Mouse (Mus musculus): ENCODE measurements at regions not wholly inside any gene's neighbourhood (a gene's known extent, or its start where the extent isn't known, plus 50 kb on each side); places are given as distances from the start of the nearest gene placed in this dataset.
A peak's percentile ranks its signal among the peaks of the same experiment; 100 is the strongest.

DNA sequence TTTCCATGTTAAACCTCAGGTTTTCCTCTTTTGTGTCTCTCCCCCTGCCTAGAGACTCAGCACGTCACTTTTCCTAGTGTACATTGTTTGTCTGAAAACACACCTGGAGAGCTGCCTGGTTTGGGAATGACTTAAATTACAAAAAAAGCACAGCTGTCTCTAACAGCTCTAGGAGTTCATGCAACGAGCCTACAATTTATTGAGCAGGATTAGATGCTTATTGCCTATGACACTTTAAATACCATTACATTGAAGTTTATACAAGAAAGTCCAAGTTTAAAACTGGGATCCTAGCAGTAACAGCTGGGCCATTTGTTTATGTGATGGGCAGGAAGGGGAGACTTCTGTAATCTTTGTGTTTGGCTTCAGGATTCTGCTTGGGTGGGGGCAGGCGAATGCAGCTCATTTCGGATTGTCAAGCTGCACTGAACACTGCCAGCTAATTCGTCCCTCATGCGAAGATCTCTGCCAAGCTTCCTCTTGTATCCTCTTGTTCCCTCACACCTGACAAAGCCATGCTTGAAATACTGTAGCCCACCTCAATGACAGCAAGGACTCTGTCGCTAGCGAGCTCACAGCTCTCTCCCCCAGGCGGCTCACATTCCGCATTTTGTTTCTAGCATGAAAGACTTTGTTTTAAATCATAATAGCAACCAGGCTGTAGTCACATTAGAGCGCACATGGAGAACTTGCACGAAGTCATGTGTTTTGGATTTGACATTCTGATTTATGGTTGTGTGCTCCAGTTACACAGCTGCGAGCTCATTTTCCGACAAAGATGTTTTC is 359.8 kb upstream of the Gm15217 start:
- WGBS: 49% methylated on average over 14 of the region's 14 CpGs
- TF ChIP-seq CTCF (IDR thresholded peaks at IDR 0.05; ENCODE audit: insufficient read depth, low read length) (no peak), POLR2A (IDR thresholded peaks at IDR 0.05; ENCODE audit: borderline replicate concordance, extremely low read depth, low read depth, low read length) (no peak)
- no peak for DNase-seq
- Histone ChIP-seq H3K4me1 (ENCODE audit: control insufficient read depth, insufficient read depth, low read length) (peaks cover 4% of the 10 kb centered on the region; the same call in 1 of the 2 replicates), H3K4me3 (replicated peaks; ENCODE audit: extremely low read depth, low read depth, low read length) (no peak overlapping the region)

DNA sequence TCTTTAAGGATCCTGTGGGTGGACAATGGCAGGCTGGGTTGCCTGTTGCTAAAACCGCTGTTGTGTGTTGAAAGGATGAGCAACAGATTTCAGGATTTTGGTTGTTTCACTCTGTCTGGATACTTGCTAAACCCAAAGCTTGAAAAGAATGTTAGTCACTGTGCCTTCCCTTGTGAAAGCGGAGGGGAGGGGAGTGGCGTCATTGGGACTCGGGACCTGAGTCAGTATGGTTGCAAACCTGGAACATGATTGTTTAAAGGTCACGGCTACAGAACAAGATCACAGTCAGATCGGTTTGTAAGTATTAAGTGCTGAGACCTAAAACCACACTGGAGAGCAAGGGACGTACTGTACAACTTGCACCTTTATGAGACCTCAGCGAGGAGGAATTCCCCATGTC is 344.9 kb upstream of the Gm15217 start:
- DNase-seq: no peak
- no peak for TF ChIP-seq POLR2A (IDR thresholded peaks at IDR 0.05; ENCODE audit: borderline replicate concordance, extremely low read depth, low read depth, low read length)
- no peak for TF ChIP-seq CTCF (IDR thresholded peaks at IDR 0.05; ENCODE audit: insufficient read depth, low read length)
- Histone ChIP-seq H3K4me1 (ENCODE audit: control insufficient read depth, insufficient read depth, low read length) (no peaks in the 10 kb centered on the region), H3K4me3 (replicated peaks; ENCODE audit: extremely low read depth, low read depth, low read length) (no peak overlapping the region)
- WGBS: 88% methylated on average over 8 of the region's 8 CpGs

DNA sequence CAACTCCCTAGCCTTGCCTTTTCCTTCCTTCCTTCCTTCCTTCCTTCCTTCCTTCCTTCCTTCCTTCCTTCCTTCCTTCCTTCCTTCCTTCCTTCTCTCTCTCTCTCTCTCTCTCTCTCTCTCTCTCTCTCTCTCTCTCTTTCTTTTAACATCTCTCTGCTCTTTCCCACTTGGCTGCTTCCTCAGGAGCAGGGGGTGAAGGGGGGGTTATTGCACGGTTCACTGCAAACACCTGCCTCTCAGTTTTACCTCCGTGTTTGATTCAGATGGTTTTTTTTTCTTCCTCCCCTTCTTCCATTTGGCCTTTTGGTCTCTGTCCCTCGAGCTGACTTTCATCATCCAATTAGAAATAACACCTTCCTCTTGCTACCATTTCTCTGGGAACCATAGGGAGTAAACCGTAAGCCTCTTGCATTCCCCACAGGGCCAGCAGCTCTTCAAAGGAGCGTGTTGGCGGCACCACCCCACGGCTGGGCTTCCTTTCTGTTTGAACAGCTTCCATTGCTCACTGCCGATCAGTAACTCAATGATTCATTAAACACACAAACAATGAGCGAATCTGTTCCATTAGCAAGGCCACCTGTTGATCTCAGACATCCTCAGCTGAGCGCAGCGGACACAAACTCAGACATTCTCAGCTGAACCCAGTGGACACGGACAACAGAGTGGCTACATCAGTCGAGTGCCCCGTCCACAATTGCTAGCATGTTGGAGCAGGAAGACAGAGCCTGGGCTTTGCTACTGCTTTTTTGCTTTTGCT is 318.4 kb upstream of the Gm15217 start:
- TF ChIP-seq POLR2A (IDR thresholded peaks at IDR 0.05; ENCODE audit: borderline replicate concordance, extremely low read depth, low read depth, low read length) (no peak), CTCF (IDR thresholded peaks at IDR 0.05; ENCODE audit: insufficient read depth, low read length) (no peak)
- 12% methylated on average over 14 of the region's 14 CpGs for WGBS
- peak; percentile 14 for DNase-seq
- H3K4me3 ChIP-seq (replicated peaks; ENCODE audit: extremely low read depth, low read depth, low read length): peak overlapping the region; percentile 7
- H3K4me1 ChIP-seq (ENCODE audit: control insufficient read depth, insufficient read depth, low read length): no peaks in the 10 kb centered on the region

DNA sequence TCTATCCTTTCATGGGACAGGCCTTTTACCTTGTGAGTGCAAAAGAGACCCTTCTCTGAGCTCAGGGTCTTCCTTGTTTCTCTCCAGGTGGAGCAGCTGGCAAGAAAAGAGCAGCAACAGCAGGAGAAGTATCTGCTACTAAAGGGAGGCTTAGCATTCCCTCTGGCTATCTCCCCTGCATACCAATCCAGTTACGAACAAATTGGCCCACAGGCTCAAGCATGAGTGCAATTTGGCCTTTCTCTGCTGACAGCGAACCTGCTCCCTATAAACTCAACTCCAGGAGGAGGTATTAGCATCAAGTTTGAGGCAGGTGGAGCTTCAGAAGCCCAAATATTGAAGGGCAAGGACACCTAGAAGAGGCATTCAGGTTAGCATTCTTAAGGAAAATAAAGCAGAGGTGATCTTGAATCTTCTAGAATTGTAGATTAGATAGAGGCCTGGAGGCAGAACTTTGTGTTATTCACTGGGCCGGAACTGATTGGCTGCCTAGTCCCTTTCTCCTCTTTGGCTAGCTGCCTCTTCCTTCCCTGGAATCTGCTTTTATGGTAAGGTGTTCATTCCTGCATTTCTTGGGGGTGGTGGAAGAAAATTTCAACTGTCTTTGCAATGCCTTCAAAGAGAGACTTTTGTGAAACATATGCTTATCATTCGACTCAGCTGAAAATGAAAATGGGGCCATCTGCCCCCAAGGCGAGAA is 312.0 kb upstream of the Gm15217 start:
- H3K4me1 ChIP-seq (ENCODE audit: control insufficient read depth, insufficient read depth, low read length): no peaks in the 10 kb centered on the region
- no peak for DNase-seq
- H3K4me3 ChIP-seq (replicated peaks; ENCODE audit: extremely low read depth, low read depth, low read length): no peak overlapping the region
- no peak for TF ChIP-seq CTCF (IDR thresholded peaks at IDR 0.05; ENCODE audit: insufficient read depth, low read length)
- no peak for TF ChIP-seq POLR2A (IDR thresholded peaks at IDR 0.05; ENCODE audit: borderline replicate concordance, extremely low read depth, low read depth, low read length)
- WGBS: 62% methylated on average over 5 of the region's 5 CpGs

DNA sequence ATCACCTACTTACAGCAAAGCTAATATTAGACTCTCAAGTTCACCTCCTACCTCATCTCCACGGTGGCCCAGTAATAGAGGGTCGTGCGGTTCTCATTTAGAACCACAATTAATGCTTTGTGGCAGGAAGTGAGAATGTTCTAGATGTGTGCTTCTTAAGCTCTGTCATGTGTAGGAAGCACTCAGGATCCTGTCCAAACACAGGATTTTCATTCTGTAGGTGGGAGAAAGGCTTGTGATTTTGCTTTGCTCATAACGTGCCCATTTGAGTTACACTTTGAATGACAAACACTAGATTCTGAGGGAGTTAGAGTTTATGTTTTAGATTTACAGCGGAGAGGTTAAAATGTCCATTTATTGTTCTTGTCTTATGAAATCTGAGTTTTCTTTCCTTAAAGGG is 308.0 kb upstream of the Gm15217 start:
- no peak for TF ChIP-seq CTCF (IDR thresholded peaks at IDR 0.05; ENCODE audit: insufficient read depth, low read length)
- TF ChIP-seq POLR2A (IDR thresholded peaks at IDR 0.05; ENCODE audit: borderline replicate concordance, extremely low read depth, low read depth, low read length): no peak
- 79% methylated on average over 5 of the region's 5 CpGs for WGBS
- no peak for DNase-seq
- Histone ChIP-seq H3K4me1 (ENCODE audit: control insufficient read depth, insufficient read depth, low read length) (no peaks in the 10 kb centered on the region), H3K4me3 (replicated peaks; ENCODE audit: extremely low read depth, low read depth, low read length) (no peak overlapping the region)

DNA sequence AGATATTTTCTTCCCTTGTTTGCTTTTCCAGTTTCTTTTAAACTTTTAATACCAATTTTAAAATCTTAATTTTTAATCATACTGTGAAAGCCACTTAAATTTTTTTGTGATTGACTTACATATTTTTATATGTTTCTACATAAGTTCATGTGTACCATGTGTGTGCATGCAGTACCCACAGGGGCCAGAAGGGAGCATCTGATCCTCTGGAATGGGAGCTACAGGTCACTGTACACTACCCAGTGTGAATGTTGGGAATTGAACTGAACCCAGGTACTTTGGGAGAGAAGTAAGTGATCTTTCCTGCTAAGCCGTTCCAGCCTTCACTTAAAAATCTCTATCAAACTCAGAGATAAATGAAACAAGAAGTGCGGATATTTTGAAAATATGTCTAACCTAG is 302.5 kb upstream of the Gm15217 start:
- 91% methylated on average over 2 of the region's 2 CpGs for WGBS
- DNase-seq: no peak

DNA sequence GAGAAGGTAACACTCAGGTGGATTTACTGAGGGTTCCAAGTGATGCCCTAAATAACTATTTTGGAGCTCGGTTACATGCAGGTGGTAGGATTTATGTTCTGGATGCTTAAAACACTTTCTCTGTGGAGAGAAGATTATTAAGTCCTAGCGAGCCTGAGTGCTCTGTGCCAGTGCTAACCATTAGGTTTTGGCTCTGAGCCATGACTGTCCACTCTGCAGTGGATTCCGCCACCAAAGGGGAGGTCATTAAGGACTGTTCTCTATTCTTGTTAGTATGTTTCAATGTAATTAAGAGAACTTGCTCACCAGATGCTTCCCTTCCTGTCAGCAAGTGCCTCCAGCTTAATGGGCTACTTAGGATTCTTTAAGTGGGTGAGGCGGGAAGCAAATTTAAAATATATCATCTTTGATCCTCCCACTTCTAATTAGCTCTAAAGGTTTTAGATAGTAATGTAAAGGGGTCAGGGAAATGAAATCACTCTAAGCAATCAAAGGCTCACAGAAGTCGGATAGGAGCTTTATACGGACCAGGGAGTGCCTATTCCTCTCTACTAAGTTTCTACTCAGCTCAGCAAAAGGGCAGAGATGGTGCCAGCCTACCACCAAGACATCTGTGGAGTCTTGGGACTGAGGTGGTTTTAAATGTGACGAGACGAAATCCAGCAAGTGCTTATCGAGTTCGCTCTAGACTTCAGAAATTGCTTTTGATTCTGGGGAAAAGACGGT is 301.6 kb upstream of the Gm15217 start:
- TF ChIP-seq CTCF (IDR thresholded peaks at IDR 0.05; ENCODE audit: insufficient read depth, low read length) (no peak), POLR2A (IDR thresholded peaks at IDR 0.05; ENCODE audit: borderline replicate concordance, extremely low read depth, low read depth, low read length) (no peak)
- 77% methylated on average over 11 of the region's 11 CpGs for WGBS
- no peaks in the 10 kb centered on the region for H3K4me1 ChIP-seq (ENCODE audit: control insufficient read depth, insufficient read depth, low read length)
- H3K4me3 ChIP-seq (replicated peaks; ENCODE audit: extremely low read depth, low read depth, low read length): no peak overlapping the region
- no peak for DNase-seq

More for the DNA sequence above, 302.5 kb upstream of the Gm15217 start:
- peak; percentile 10; the same call in 1 of the 2 replicates for TF ChIP-seq CTCF (IDR thresholded peaks at IDR 0.05; ENCODE audit: insufficient read depth, low read length)
- no peak for TF ChIP-seq POLR2A (IDR thresholded peaks at IDR 0.05; ENCODE audit: borderline replicate concordance, extremely low read depth, low read depth, low read length)
- no peak overlapping the region for H3K4me3 ChIP-seq (replicated peaks; ENCODE audit: extremely low read depth, low read depth, low read length)
- H3K4me1 ChIP-seq (ENCODE audit: control insufficient read depth, insufficient read depth, low read length): no peaks in the 10 kb centered on the region

DNA sequence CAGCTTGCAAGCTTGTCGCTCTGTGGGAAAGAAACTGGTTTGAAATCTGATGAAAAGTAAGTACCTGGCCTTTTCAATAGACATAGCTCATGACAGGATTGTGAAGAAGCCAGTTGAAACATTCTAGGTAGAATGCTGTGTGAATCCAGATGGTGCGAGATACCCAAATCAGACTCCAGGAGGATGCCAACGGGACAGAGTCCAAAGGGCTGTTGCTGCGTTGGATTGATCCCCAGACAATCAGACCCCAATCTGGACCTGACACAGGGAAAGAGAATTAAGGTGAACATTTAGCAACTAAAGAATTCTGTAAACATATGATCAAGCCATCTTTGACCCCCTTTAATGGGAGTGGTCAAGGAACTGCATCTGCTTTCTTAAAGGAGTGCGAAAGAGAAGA is 296.6 kb upstream of the Gm15217 start:
- 96% methylated on average over 5 of the region's 5 CpGs for WGBS
- no peak for DNase-seq
- H3K4me3 ChIP-seq (replicated peaks; ENCODE audit: extremely low read depth, low read depth, low read length): no peak overlapping the region
- no peak for TF ChIP-seq POLR2A (IDR thresholded peaks at IDR 0.05; ENCODE audit: borderline replicate concordance, extremely low read depth, low read depth, low read length)
- TF ChIP-seq CTCF (IDR thresholded peaks at IDR 0.05; ENCODE audit: insufficient read depth, low read length): no peak
- H3K4me1 ChIP-seq (ENCODE audit: control insufficient read depth, insufficient read depth, low read length): no peaks in the 10 kb centered on the region
